Mouse (Mus musculus) thymus, postnatal 14 days (tissue): Measurements from ENCODE around the gene Hlcs.

ENCODE experiments used
- DNase-seq: peaks from one replicate; pipeline ENCODE4 v3.0.0; 2021

Gene Hlcs

DNA sequence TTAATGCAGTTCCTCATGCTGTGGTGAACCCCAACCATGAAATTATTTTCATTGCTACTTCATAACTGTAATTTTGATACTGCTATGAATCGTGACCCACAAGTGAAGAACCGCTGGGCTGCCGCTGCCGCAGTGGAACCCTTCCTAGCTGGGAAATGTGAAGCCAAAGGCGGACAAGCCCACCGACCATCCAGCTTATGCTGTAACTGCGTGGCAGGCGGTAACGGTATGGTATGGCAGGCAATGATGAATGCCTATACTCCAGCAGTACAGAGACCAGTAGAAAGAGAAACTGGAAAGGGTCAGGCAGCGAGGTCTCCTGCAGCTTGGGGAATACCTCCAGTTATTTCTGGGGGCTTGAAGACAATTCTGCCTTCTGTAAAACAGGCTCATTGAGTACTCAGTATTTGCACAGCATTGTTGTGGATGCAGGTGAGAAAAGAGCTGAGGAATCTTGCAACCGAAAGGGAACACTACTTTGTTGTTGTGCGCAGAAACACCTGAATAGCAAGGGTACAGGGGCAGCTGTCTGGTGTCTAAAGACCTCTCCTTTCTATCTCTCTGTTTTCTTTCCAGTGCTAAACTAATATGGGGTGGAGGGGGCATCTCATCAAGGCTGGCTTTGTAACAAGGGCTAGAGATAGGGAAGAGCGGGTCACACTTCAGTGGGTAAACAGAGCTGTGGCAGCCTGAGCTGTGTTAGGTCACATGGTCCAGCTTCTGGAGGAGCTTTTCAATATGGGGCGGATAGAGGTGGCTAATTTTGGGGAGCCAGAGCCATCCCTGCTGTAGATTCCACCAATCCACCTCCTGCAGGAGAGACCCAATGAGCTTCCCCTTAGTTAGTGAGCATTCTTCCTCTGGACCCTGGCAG is 224.3 kb downstream of the Hlcs start:
- DNase-seq: no peak

DNA sequence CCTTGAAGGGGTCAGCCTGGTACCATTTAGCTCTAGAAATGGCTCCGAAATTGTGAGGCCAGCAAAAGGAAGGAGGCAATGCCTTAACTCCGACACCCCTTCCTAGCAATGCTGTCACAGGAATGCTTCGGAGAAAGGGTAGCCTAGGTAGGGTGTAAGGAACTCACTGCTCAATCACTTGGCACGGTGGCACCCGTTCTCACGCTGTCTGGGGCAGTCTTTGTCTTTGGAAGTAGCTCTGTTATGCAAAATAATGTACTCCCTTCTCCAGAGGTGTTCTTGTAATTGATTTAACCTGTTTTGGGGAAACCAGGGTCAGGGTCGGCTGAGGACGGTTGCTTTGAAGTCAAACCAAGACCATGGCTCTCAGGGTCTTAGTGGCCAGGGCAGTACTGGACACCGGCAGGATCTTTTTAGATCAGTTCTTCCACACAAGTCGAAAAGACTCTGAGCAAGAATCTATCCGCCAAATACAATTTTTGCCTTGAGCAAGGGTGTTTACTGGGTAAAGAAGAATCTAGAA is 225.1 kb downstream of the Hlcs start:
- no peak for DNase-seq

DNA sequence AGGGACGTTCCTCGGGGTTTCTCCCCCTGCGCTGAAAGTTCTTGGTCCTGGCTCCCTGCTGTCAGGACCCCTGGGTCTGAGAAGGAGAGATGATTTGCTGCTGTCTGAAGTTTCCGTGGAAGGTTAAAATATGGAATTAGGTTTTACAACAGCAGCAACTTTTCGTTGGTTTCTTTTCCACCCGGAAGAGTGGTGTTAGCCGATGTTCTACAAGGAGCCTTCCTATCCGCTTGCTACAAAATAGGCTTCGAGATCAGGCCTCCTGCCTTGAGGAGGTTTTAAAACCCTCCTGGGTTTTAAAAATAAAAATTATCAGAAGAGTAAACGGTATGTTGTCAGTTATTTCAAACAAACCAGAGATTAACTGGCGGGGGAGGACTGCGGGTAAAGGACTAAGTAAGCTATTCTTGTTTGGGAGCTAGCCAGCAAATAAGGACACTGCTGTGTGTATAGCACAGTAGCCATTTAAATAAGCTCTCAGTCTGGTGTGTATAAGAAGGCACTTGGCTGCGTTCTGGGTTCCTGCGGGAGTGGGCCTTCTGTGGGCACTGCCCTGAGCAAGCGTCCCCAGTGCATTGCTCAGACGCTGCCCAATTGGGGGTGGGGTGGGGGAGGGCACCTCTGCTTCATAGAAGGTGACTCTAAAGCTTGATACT is 225.7 kb downstream of the Hlcs start:
- no peak for DNase-seq

DNA sequence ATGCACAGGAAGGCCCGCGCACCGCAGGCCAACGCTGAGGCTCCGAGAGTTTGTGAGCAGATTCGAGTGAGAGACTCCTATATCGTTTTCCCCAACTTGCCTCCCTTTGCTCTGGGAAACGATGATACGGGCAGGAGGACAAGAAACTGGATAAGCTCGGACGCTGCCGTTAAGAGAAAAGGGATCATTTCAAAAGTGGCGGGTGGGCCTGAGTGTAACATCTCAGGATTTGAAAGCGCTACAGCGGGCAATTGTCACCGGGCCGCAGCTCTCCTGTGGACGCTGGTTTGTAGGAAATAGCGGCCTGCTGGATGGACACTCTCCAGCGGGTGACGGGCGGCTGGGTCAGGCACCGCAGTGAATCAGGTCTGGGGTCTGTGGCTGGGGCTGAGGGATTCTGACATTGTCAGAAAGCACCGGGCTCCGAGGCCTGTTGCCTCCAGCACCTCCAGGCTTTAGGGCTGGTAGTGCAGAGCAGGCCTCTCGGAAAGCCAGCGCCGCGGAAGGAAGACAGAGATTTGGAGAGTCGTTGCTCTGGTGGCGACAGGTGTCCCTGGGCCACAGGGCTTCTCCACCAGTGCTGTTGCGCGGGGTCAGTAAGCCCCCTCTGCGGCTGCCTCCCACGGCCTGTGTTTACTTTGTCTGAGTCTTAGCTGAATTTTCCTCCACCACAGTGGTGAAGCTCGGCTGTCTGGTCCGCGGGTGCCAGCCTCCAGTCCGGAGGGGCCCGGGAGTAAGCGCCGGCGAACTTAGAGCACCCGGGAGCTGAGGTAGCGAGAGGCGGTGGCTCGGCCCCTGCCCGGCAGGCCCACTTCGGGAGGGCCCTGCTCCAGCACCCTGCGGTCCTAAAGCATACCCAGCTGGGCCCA is 226.4 kb downstream of the Hlcs start:
- DNase-seq: no peak

DNA sequence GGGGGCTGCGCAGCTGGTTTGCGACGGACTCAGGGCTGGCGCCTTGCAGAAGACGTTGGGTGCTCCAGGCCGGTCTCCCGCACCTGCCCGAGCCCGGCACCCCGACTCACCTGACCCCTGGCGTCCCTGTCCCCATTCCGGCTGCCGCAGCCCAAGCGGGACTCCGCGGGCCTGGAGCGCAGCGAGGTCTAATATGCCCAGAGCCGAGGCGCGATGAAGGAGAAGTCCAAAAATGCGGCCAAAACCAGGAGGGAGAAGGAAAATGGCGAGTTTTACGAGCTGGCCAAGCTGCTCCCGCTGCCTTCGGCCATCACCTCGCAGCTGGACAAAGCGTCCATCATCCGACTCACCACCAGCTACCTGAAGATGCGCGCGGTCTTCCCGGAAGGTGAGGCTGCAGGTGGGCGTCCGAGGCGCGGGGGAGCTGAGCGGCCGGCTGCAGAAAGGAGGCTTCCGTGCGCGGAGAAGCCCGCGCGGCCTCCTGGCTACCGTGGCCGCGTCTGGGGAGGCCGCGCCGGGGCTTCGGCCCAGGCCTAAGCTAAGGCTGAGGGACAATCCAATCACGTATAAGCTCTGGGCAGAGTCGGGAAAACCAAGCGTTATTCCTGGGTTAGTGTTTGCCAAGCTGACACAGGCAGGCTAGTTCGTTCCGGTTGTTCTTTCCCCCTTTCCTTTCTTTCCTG is 227.6 kb downstream of the Hlcs start:
- no peak for DNase-seq

DNA sequence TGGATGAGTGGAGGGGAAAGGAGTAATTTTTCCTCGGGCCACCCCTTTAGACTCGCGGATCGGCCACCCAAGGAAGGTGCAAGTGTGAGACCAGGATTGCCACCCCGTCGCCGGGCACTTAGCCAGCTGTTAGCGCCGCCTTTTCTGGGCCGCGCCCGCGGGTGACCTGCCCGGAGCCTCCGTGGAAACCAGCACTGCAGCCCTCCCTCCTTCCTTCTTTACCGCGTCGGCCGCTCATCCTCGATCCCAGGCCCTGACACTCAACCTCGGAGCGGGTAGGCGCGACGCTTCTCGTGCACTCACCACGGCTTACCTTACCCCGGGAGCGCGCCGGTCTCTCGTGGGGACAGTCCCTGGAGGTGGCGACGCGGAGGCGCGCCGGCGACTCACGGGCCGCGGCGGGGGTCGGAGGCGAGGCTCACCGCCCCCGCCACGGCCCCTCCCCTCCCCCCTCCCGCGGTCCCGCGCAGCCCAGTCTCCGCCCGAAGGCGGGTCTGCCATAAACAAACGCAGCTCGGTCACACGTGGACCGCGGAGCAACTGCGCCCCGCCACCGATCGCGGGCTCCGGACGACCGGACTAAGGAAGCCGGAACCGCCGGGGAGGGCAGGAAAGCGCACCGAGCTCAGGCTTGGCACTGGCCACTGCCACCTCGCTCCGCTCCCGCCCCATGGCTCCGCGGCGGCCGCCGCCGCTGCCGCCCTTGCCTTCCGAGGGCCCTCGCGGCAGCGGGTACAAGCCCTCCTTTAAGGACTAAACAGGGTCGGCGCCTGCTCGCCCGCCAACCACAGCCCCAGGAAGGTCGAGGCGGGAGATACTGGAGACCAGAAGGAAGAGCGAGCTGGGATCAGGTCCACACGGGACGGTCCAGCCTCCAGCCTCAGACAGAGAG is 228.4 kb downstream of the Hlcs start, which contains the start of gene Sim2:
Gene Sim2, plus strand, starts transcription at position 221 of the 892 bp plus-strand sequence.
- no peak for DNase-seq

DNA sequence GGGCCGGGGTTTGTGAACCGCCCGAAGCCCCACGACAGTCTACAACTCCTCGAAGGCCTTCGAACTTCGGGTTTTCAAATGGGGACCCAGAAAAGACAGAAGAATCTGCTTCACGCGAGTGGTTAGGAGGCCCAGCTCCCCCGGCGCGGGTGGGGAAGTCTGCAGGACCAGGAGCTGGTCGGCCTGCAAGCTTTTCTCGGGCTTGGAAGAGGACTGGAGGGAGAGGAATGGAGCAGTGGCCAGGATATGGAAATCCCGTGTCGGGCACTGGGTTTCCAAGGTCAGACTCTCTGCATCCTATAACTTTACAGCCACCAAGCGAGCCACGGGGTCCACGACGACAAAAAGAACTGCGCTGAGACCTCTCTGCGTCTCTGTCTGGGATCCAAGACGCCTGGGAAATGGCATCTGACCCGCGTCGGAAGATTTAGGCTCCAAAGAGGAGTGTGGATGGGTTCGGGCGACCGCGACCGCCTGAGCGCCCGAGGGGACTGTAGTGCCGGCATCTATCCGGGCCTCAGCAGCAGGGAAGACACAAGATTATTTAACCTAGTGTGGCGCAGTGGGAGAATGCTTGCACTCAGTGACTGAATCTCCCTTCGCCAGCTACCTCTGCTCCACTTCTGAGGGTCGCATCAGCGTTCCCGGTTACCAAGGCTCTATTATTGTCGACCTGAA is 229.4 kb downstream of the Hlcs start:
- no peak for DNase-seq

DNA sequence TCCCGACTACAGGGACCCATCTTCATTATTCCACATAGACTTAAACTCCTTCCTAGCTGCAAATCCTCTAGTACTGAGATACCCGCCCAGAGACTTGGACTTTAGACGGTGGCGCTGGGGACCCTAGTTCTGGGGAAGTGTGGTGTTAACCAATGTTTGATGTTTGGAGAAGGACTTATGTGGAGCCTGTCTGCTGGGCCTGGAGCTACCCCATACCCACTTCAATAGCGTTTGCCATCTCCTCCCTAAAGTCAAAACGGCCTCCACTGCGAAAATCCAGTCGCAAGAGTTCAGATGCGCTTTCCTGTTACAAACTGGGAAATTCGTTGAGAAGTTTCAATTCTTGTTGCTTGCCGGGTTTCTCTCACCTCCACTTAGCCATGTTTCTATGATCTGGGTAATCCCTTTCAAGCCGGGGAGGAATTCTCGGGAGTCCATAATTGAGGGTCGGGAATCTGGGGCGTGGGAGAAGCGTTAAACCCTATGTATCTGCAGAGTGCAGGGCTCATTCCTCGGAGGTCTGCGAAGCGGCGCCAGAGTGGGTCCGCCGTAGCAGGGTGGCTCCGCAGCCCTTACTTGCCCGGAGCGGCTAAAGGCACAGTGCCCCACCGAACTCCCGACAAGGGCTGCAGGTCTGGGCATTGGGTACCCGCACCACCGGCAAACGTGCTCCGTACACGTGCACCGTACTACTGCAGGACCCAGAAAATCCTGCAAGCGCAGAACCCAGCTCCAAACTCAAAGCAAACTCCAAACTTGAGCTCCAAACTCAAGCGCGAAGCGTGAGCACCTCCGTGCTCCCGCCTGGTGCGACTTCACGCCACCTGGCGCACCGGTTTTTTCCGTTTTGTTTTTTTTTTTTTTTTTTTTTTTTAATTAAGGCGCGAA is 230.2 kb downstream of the Hlcs start:
- no peak for DNase-seq

DNA sequence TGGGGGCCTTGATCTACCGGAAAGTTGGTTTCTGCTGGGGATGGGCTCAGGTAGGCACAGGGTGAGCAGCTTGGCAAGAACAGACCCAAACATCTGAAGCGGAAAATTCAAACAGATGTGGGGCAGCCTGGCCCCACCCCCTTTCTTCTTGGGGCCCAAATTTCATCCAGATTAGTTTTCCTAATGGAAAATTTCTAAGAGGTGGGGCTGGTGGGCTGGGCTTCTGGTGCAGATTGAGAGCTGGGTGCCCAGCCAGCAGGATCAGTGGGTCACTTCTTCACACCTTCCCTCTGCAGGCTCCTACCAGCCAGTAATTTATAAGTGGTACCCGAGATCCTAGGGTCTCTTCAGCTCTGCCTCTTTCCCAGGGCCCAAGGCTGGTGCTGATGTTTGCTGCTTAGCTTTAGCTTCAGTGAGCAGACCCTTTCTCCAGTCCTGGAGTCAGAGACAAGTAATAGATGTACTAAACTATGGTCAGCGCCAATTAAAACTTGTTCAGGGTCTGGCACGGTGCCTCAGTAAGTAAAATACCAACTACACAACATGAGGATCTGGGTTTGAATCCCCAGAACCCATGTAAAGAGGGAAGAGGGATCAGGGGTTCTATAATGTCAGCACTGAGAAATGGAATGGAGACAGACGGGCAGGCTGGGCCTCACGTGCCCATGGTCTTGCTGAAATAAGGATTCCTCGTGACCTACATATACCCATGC is 231.2 kb downstream of the Hlcs start:
- DNase-seq: no peak

DNA sequence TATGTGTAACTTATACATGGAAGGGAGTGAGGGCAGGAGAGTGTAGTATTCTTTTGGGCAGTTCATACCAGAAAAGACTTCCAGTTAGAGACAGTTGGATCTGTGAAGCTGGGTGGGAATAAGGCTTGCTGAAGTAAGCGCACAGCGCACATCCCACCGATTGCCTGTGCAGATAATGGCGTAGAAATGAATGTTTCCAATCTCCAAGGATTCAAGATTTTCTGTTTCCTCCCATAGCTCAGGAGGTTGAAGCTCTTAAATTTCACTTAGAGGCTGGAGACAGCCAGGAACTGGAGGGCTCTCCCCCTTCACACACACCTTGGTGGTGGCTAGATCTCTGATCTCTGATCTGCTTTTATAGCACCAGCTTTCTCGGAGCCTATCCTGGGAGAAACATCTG is 231.8 kb downstream of the Hlcs start:
- DNase-seq: no peak

DNA sequence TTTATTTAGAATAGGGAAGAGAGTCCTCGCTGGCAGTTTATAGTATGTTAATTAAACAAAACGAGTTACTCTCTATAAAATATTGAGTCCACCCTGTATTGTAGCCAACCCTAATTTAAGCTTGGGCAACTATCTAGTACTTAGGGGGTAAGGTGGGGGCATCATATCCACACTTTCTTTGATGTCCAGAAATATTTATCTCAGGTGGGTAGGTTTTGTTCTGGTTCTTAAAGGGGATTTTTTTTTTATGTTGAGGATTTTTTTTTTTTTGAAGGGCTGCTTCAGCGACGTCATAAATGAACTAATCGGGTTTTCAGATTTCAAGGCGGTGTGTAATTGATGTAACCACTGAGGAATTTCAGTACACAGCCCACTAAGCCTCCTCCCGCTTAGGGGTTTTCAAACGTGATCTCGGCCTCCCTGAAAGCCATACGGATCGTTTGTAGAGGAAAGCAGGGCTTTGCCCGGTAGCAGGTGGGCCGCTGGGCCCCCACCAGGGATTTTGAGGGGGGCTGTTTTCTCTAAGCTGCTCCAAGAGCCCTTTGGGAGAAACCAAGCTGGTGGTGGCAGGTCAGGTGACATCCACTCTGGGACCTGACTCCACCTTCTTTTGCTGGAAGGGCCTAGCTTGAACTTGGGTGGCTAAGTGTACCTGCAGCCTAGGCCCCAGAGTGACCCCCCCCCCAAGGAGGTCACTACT is 233.4 kb downstream of the Hlcs start:
- DNase-seq: no peak

DNA sequence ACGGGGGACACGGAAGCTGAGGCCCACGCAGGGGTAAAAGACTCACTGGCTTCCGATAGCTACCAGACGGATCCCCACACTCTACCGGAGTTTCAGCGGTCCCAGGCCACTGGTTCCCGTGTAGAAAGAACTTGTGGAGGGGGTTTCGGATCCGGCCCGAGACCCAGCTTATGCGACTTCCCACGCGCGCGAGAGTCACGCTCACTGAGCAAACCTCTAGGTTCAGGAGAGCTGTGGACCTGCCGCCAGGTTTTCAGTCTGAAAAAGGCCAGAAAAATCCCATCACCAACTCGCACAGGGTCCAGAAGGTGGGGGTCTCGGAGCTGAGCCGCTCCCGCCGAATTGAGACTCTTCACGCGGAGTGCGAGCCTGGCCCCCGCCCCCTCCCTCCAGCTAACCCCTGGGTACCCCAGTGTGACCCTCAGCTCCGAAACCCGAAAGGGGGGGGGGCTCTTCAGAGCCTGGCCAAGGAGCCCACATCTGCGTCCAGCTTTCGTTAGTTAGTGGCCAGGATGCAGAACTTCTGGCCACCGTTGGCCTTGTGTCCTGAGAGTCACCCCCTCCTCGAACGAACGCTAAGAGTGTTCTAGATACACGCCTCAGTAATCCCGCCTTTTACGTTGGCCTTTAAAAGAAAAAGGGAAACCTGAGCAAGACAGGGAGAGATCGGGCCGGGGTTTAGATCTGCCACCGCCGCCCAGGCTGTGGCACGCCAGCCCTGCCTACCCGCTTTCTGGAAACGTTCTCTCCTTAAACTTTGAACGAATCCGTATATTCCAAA is 234.1 kb downstream of the Hlcs start:
- no peak for DNase-seq
